Mouse (Mus musculus) bone marrow macrophage, adult 2 months (primary cell): Measurements from ENCODE around the gene Cdcp1. TPM values are rescaled to one million over a fixed set of nuclear protein-coding genes. Genes with fewer than 3 reads are reported as not detected.
A peak's percentile ranks its signal among the peaks of the same experiment; 100 is the strongest.

Experiments used
- H3K27ac ChIP-seq: 2 replicates; pipeline ENCODE4 v1.5.1; 2012; ENCODE audit warnings: low read depth, low read length; ENCODE audit not compliant: insufficient read depth
- H3K4me1 ChIP-seq: 2 replicates; pipeline ENCODE4 v1.6.1; 2012; ENCODE audit warnings: low read length; ENCODE audit not compliant: control insufficient read depth, insufficient read depth
- H3K4me3 ChIP-seq: 2 replicates; pipeline ENCODE4 v1.5.1; 2012; ENCODE audit warnings: mild to moderate bottlenecking, low read length, moderate library complexity; ENCODE audit not compliant: insufficient read depth
- CTCF ChIP-seq: IDR thresholded peaks from 2 replicates; pipeline ENCODE4 v1.5.1; 2012; ENCODE audit warnings: low read depth, mild to moderate bottlenecking, low read length, moderate library complexity
- POLR2A ChIP-seq: IDR thresholded peaks from 2 replicates; pipeline ENCODE4 v1.6.1; 2012; ENCODE audit warnings: mild to moderate bottlenecking, low read depth, low read length, borderline replicate concordance
- polyA plus RNA-seq: library from polyadenylated mRNA; stranded (reverse); fragments of >200 nt; gene quantifications from 2 replicates; pipeline ENCODE4 v1.2.4, GENCODE M21; 2012; ENCODE audit not compliant: missing spikeins, insufficient read depth, insufficient read length

Cdcp1 gene
- polyA plus RNA-seq, 1 experiment: not detected

DNA sequence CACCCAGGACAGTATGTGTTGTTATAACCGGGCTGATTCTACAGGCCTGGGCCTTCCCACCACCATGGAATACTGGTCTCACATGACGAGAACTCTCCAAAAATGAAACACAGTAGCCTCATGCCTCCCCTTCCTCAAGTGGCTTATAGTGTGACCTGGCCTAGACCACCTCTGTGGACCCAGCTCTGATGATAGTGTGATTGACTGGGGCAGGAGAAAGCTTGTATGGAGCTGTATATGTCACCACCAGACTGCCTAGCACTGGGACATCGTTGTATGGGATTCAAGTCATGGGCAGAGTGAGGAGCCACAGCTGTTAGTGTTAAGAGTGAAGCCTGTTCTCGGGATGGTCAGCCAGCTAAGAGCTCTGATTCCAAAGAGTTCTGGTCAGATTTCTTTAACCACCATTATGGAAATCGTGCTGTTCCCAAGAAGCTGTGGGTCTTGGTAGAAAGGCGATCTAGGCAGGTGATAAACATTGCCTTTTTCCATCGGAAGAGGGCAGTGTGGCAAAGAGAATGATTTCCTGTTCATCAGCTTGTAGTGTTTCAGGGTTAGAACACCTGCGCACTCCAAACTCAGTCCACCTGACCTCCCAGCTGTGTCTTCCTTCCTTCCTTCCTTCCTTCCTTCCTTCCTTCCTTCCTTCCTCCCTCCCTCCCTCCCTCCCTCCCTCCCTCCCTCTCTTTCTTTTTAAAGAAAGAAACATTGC, 57.6 kb downstream of the Cdcp1 start:
- no peak overlapping the region for H3K27ac ChIP-seq
- TF ChIP-seq POLR2A (no peak), CTCF (peak; percentile 21; the same call in 1 of the 2 replicates)
- peaks cover 5% of the 10 kb centered on the region; the same call in 1 of the 2 replicates for H3K4me1 ChIP-seq
- no peak overlapping the region for H3K4me3 ChIP-seq

DNA sequence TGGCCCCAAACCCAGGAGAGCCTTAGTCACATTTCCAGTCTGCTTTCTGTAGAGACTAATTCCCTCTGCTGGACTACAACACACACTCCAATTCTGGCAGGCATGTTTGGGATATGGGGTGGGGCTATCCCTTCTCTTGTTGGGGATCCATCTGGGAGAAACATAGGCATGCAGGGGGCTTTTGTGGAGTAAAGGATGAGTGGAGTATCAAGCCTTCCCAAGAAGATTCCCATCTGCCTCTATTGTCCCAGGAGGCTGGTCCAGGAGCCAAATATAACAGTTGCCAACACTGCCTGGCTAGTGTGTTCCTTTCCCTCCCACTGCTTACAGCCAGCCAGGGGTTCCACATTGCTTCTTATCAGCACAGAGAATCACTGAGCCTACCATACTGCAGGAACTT, 58.1 kb downstream of the Cdcp1 start:
- H3K4me1 ChIP-seq: peaks cover 5% of the 10 kb centered on the region; the same call in 1 of the 2 replicates
- no peak overlapping the region for H3K4me3 ChIP-seq
- no peak for TF ChIP-seq POLR2A
- TF ChIP-seq CTCF: no peak
- H3K27ac ChIP-seq: no peak overlapping the region

DNA sequence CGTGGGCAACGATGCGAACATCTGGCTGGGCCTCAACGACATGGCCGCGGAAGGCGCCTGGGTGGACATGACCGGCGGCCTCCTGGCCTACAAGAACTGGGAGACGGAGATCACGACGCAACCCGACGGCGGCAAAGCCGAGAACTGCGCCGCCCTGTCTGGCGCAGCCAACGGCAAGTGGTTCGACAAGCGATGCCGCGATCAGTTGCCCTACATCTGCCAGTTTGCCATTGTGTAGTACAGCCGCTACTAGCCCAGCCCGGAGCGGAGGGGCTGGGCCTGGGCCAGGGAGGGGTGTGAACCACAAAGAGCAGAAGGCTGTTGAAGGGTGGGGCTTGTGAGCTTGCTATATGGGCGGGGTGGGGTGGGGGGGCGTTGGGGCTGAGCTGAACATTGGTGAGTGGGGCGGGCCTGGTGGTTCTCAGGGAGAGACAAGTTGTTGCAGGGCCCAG, 58.9 kb downstream of the Cdcp1 start:
- Histone ChIP-seq H3K4me3 (no peak overlapping the region), H3K27ac (no peak overlapping the region), H3K4me1 (peaks cover 7% of the 10 kb centered on the region)
- TF ChIP-seq CTCF (no peak), POLR2A (no peak)

DNA sequence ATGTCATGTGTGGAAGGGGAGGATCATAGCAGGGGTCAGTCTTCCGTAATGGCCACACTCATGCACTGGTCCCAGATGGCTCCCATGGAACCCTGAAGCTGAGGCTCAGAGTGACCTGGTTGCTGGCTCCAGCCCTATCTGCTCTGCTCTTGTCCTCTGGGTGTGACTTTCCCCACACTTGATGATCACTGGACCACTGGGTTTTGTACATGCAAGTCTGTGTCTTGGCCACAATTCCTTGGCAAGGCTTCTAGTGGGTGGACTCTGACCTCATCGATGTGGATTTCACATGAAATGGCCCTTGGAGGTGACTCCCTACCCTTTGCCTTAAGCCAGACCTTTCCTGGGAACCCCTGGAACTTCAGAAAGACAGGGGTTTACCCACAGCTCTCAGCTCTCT, 62.7 kb downstream of the Cdcp1 start:
- TF ChIP-seq POLR2A (no peak), CTCF (no peak)
- H3K4me1 ChIP-seq: peaks cover 7% of the 10 kb centered on the region
- H3K27ac ChIP-seq: no peak overlapping the region
- no peak overlapping the region for H3K4me3 ChIP-seq

DNA sequence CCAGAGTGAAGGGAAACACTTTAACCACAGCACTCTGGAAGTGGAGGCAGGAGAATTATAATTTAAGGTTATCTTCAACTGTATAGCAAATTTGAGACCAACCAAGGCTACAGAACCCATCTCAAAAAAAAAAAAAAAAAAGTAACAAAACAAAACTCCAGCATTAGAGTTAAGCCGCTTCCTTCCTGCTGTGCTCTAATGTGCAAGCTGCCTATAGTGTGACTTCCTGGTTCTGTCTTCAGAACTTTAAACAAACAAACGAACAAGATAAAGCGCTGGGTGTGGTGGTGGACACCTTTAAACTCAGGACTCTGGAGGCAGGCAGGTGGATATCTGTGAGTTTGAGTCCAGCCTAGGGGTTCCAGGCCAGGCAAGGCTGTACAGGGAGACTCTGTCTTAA, 63.8 kb downstream of the Cdcp1 start:
- TF ChIP-seq POLR2A: no peak
- TF ChIP-seq CTCF: no peak
- H3K27ac ChIP-seq: no peak overlapping the region
- no peak overlapping the region for H3K4me3 ChIP-seq
- H3K4me1 ChIP-seq: peaks cover 7% of the 10 kb centered on the region

DNA sequence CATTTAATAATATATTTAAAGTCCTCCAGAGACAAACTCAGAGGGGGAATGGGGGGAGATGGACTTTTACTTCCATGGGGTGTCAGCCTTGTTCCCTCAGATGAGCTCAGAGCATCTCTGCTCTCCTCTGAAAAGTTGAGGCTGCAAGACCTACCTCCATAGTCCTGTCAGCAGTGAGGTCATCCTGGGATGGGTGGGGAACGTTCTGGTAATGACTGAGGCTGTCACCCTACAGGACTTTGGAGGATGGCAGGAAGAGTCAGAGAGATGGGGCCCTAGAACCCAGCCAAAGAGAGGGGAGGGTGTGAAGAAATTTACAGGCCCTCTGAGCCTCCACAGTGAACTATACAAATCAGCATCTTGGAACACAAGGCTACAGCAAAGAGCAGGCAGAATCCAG, 64.3 kb downstream of the Cdcp1 start:
- no peak overlapping the region for H3K4me3 ChIP-seq
- H3K27ac ChIP-seq: no peak overlapping the region
- peaks cover 7% of the 10 kb centered on the region for H3K4me1 ChIP-seq
- TF ChIP-seq POLR2A: no peak
- no peak for TF ChIP-seq CTCF

DNA sequence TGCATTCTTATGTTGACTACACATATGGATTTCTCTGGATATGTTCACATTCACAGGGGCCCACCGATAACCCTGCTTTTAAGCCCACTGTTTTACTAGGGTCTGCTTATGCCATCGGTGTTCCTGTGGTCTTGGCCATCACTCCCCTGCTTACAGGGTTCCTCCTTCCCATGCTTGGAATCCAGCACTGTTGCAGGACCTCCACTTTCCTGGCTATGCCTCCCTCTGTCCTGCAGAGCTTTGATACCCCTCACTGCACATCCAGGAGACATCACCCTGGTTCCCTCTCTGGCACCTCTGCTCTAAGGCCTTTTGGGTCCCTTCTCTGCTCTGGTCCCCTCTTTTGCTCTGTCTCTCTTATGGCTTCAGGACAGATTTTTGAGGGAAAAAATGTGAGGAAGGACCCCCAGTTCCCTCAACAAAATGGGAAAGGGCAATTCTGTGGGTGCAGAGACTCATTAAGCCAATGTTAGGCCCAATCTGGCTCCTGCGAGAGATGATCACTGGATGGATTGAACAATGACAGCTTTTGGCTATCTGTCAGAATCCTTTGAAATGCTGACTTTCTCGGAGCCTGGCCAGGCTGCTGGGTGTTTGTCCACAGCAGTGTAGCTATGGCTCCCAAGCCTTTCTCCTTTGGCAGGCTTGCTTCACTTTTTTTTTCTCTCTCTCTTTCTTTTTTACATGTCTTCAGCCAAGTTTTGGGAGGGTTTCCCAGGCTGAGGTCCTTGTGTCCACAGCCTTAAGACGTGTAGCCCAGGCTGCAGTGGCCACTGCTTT, 65.4 kb downstream of the Cdcp1 start, which contains the start of gene Clec3b:
TSS of gene Clec3b (plus strand) at position 706 of the 780 bp plus-strand sequence.
- Histone ChIP-seq H3K4me1 (peaks cover 7% of the 10 kb centered on the region), H3K4me3 (no peak within 1 kb of the TSS), H3K27ac (no peak within 1 kb of the TSS)
- TF ChIP-seq POLR2A (no peak), CTCF (no peak)

DNA sequence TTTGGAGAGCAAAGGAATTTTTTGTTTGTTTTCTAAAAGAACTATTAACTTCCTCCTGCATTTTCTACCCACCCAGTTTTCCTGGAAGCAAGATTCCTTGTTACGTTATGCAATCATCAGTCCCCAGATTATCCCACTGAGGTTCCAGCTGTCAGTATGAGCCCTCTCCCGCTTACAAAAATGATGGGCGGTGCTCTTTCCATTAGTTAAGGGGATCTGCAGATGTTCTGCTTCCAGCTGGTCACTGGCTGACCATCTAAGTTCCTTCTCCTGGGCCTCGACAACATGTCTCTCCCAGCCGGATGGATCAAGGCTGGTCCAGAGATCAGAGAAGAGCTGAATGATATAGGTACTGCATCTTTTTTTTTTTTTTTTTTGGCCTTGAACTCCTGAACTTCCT, 67.4 kb downstream of the Cdcp1 start:
- TF ChIP-seq POLR2A (no peak), CTCF (no peak)
- Histone ChIP-seq H3K4me1 (peaks cover 7% of the 10 kb centered on the region), H3K4me3 (no peak overlapping the region), H3K27ac (no peak overlapping the region)

DNA sequence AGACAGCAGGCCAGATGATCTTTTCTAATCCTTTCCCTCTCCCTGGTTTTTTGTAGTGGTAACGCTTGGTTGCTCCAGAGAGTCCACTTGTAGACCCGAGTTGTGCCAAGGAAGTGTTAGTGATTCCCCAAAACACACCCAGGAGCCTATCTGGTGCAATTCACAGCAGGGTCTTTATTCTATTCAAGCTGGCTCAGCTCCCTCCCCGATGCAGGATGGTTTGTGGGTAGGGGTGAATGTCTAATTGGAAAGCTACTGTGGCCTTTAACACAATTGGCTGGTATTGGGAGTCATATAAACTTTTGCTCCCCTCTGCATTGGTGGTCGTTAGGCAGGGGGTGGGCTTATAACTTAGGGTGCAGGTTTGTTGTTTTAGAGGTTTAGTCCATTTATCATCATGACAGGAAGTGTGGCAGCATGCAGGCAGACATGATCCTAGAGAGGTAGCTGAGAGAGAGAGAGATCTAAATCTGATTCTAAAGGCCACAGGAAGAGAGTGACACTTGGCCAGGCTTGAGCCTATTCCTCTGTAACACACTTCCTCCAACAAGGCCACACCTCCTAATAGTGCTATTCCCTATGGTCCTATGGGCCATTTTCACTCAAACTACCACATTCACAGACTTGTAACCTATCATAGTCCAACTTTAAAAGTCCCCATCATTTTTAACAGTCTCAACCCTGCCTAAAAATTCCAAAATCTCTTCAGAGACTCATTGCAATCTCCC, 75.8 kb downstream of the Cdcp1 start:
- no peaks in the 10 kb centered on the region for H3K4me1 ChIP-seq
- no peak overlapping the region for H3K4me3 ChIP-seq
- no peak overlapping the region for H3K27ac ChIP-seq
- TF ChIP-seq CTCF (no peak), POLR2A (no peak)
